8 mouse cellular contexts compared by ENCODE assay signal in the genomic region with DNA sequence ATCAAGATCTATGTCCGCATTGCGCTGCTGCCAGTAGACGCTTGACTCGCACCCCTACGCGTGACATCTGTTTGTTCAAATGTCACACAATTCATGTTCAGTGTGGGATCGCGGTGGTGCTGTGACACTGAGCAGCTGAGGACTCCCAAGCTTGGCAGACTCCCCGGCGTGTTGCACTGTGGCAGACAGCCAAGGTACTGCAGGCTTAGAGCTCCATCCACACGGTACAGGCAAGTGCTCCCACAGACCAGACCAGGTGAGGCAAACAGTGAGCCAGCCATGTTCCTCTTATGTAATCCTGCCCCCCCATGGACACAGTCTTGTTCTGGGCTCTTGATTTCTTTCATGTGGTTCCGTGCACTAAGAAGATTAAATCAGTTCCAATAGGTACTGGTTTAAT.
A peak's percentile ranks its signal among the peaks of the same experiment; 100 is the strongest.
DNase-seq lines count a peak whose midpoint lies in the region; ATAC-seq and TF ChIP-seq lines count a peak whose summit lies in the region.

No protein-coding gene starts in this region.

- TF ChIP-seq POLR2A in brain, embryonic 14.5 days (IDR thresholded peaks at IDR 0.05; ENCODE audit: borderline replicate concordance, extremely low read depth, insufficient read depth, insufficient read length, poor library complexity, severe bottlenecking) = no peak
- TF ChIP-seq POLR2A in limb, embryonic 14.5 days (IDR thresholded peaks at IDR 0.05; ENCODE audit: borderline replicate concordance, extremely low read depth, insufficient read depth, insufficient read length) = no peak

- no peaks in the 10 kb centered on the region for H3K9me3 ChIP-seq in forebrain, embryonic 13.5 days (replicated peaks)
- H3K9me3 ChIP-seq in forebrain, embryonic 10.5 days = no peaks in the 10 kb centered on the region
- H3K9me3 ChIP-seq in limb, embryonic 14.5 days (ENCODE audit: control insufficient read depth, low read length) = no peaks in the 10 kb centered on the region

- no peak overlapping the region for H3K27ac ChIP-seq in forebrain, embryonic 13.5 days
- no peak overlapping the region for H3K27ac ChIP-seq in forebrain, embryonic 10.5 days
- H3K27ac ChIP-seq in limb, embryonic 14.5 days (replicated peaks; ENCODE audit: low read depth, low read length) = no peak overlapping the region

- H3K36me3 ChIP-seq in forebrain, embryonic 13.5 days (ENCODE audit: poor library complexity, severe bottlenecking) = no peaks in the 10 kb centered on the region
- H3K36me3 ChIP-seq in forebrain, embryonic 10.5 days (replicated peaks) = no peaks in the 10 kb centered on the region
- H3K36me3 ChIP-seq in limb, embryonic 14.5 days (ENCODE audit: control insufficient read depth, insufficient read depth, low read length) = no peaks in the 10 kb centered on the region

- no peaks in the 10 kb centered on the region for H3K27me3 ChIP-seq in forebrain, embryonic 13.5 days
- no peaks in the 10 kb centered on the region for H3K27me3 ChIP-seq in forebrain, embryonic 10.5 days (ENCODE audit: poor library complexity, severe bottlenecking)
- no peaks in the 10 kb centered on the region for H3K27me3 ChIP-seq in limb, embryonic 14.5 days (ENCODE audit: control insufficient read depth, insufficient read depth, low read length)

- peak; percentile 92 for ATAC-seq in forebrain, embryonic 13.5 days
- peak; percentile 63 for ATAC-seq in limb, embryonic 14.5 days (ENCODE audit: low FRiP score, low read depth)

- WGBS in forebrain, embryonic 13.5 days = 74% methylated on average over 12 of the region's 12 CpGs
- 95% methylated on average over 12 of the region's 12 CpGs for WGBS in forebrain, embryonic 10.5 days
- 64% methylated on average over 12 of the region's 12 CpGs for WGBS in limb, embryonic 14.5 days

- H3K4me3 ChIP-seq in forebrain, embryonic 13.5 days = no peak overlapping the region
- H3K4me3 ChIP-seq in forebrain, embryonic 10.5 days = no peak overlapping the region
- H3K4me3 ChIP-seq in limb, embryonic 14.5 days (replicated peaks; ENCODE audit: low read length) = no peak overlapping the region

- peaks cover 3% of the 10 kb centered on the region; the same call in 1 of the 2 replicates for H3K4me1 ChIP-seq in forebrain, embryonic 13.5 days
- no peaks in the 10 kb centered on the region for H3K4me1 ChIP-seq in forebrain, embryonic 10.5 days
- peaks cover 14% of the 10 kb centered on the region for H3K4me1 ChIP-seq in limb, embryonic 14.5 days (ENCODE audit: control insufficient read depth, insufficient read depth, low read length)

- TF ChIP-seq CTCF in brain, embryonic 14.5 days (IDR thresholded peaks at IDR 0.05; ENCODE audit: borderline replicate concordance, extremely low read depth, insufficient read depth, insufficient read length) = no peak

- no peak overlapping the region for H3K9ac ChIP-seq in forebrain, embryonic 13.5 days
- no peak overlapping the region for H3K9ac ChIP-seq in limb, embryonic 14.5 days (ENCODE audit: low read depth, low read length, severe bottlenecking)

- no peak for DNase-seq in forebrain, embryonic 10.5 days (ENCODE audit: extremely low spot score, low spot score)
- DNase-seq in brain, embryonic 14.5 days (ENCODE audit: low read depth) = peak; percentile 91
- DNase-seq in gastrocnemius, postnatal 25 days = peak; percentile 18
- DNase-seq in kidney, postnatal 10 days = peak; percentile 73
- DNase-seq in limb, embryonic 14.5 days (ENCODE audit: low spot score) = peak; percentile 30
- DNase-seq in right cerebral cortex, postnatal 36 days (ENCODE audit: low spot score in 2 of 2) = peak; percentile 56 to 67
- no peak for DNase-seq in thymus, postnatal 4 days

- H3K4me2 ChIP-seq in forebrain, embryonic 13.5 days = no peak overlapping the region
- 0 out of 2 replicates have a peak overlapping the region, but pooled peaks have one; percentile 24 for H3K4me2 ChIP-seq in limb, embryonic 14.5 days (replicated peaks; ENCODE audit: low read depth, low read length, severe bottlenecking)

Comparison
In these comparisons a context has a peak if more than half of its experiments do, and no peak if none do; other contexts are left out.
1. DNase-seq: peak in brain, embryonic 14.5 days (single experiment), gastrocnemius, postnatal 25 days (single experiment), kidney, postnatal 10 days (single experiment), limb, embryonic 14.5 days (single experiment) and right cerebral cortex, postnatal 36 days (2 of 2); none in forebrain, embryonic 10.5 days (single experiment) and thymus, postnatal 4 days (single experiment).